Mouse (Mus musculus) regulatory T cell (primary cell): ENCODE measurements around the gene Mzt1.
"Not testable (repeated sequence)": the region's sequence is repeated elsewhere in the genome, so short reads cannot be mapped to it uniquely, and the experiment has no call there.

Source experiments
- in situ Hi-C: fragments of 300-600 bp; cut with MboI, MseI; formaldehyde crosslinking; loops from one replicate; pipeline ENCODE4 v1.15.1; 2025; ENCODE audit warnings: high pct_unique_total_duplicates

The Mzt1 gene

GRCm38 (mm10) chr14:99046031-99046781 is at the start of gene Mzt1, which contains the start of gene Bora:
Gene Mzt1, minus strand, starts transcription at chr14:99046134.
Gene Bora, plus strand, starts transcription at chr14:99046222.
- in situ Hi-C loops: loop anchor here (10.0 kb wide), 1 partner anchor 49 kb away; the partner anchor contains the start of genes Dis3 and Pibf1

- in situ Hi-C loops: no loop called here
Measured at GRCm38 (mm10) chr14:99088947-99089346, 43.0 kb upstream of the Mzt1 start.

DNA sequence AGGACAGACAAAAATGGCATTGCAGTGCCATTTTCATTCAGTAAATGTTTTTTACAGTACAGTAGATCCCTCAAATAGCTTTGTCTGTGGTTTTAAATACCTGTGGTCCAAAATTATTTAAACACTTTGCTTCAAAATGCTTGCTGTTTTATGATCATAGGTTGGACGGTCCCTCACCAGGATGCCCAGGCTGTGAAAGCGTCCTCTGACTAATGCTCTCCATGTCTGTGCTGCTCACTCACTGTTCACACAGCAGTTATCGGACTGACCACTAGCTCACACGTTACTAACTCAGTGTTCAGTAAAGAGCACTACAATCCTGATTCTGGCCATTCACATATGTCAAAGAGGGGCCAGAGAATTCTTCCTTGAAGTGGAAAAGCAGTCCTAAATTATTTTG is 25.2 kb upstream of the Mzt1 start:
- in situ Hi-C loops: no loop called here

GRCm38 (mm10) chr14:99063091-99063490 is 17.2 kb upstream of the Mzt1 start:
- in situ Hi-C loops: no loop called here

DNA sequence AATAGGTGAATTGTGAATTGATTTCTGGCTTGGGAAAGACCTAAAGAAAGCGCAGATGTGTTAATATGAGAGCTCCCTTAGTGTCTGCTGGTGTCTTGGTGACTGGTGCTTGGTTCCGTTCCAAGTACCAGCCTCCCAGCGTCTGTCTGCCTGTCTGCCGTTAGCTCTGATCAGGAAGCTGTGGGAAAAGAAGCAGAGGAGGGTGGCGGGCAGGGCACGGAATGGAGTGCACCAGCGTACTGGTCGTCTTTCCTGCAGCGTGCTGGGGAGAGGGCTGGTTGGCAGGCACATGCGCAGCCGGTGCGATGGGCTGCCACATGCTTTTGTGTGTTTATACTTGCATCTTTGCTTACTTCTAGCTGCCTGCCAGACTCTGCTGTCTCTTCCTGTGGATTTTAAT is 14.7 kb upstream of the Mzt1 start:
- in situ Hi-C loops: no loop called here

GRCm38 (mm10) chr14:99058959-99059586 is 13.1 kb upstream of the Mzt1 start:
- in situ Hi-C loops: no loop called here

- in situ Hi-C loops: loop anchor here (10.0 kb wide), 1 partner anchor 48 kb away; the partner anchor contains the start of genes Dis3 and Pibf1
Measured at GRCm38 (mm10) chr14:99046782-99047181, 848 bp upstream of the Mzt1 start.

DNA sequence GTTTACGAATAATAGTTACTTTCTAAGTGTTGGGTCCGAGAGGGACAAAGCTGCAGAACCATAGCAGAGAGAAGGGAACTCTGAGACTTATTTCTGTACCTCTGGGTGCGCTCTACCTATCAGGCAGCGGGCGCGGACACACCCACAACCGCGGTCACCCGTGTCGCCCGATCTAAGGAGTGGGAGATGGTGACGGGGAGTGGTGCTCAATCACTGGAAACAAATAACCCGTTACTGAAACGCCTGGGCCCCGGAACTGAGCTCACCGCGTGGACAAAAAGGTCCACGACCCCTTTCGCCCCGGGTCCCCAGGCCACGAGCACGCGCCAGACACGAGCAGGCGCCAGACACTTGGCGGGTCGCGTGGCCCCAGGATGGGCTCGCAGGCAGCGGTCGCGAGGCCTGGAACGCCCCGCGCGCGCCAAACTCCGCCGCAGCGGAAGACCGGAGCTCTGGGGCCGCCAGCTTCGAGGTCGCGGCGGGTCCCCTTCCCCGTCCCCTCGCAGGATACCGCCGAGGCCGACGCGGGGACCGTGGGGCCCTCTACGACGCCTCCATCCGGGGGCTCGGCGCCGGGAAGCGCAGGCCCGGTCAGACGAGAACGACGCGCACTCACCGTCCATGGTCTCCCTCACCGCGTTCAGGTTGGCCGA is 430 bp downstream of the Mzt1 start:
- in situ Hi-C loops: loop anchor here (10.0 kb wide), 1 partner anchor 49 kb away; the partner anchor contains the start of genes Dis3 and Pibf1

GRCm38 (mm10) chr14:99044718-99045117 is 1.2 kb downstream of the Mzt1 start:
- in situ Hi-C loops: loop anchor here (10.0 kb wide), 1 partner anchor 50 kb away; the partner anchor contains the start of genes Dis3 and Pibf1

DNA sequence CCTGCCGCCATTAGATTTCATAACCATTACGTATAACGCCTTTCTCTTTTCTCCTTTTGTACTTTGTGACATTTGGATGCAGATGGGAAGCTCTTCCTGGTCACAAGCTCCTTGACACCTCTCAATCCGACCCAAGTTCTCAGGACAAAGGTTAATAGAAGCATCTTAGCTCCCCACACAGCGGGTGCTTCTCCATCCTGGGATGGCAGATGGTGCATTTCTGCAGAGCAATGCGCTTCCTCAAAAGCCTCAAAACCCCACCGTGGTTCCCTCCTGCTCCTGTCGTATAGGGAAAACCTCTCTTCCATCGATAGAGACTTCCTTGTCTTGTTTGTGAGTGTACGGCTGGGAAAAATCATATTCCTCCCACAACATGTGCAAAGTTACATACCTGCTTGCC is 1.8 kb downstream of the Mzt1 start:
- in situ Hi-C loops: loop anchor here (10.0 kb wide), 1 partner anchor 51 kb away; the partner anchor contains the start of genes Dis3 and Pibf1

DNA sequence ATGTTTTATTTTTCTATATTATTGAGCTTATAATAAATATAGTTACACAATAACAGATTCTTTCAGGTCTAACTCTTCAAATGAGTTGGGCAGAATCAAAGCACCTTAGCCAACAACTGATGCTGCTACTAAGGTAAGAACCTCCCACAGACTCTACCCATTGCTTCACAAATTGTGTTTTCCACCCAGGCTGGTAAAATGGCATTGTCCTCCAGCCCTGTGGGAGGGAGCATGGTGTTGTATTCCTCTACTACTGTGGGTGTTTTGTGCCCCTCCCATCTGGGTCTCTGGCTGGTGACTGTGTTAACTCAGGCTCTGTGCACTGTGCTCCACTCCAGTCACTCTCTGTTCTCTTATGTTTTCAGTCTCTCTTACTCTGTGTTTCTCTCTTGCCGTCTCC is 2.4 kb downstream of the Mzt1 start:
- in situ Hi-C loops: loop anchor here (10.0 kb wide), 1 partner anchor 51 kb away; the partner anchor contains the start of genes Dis3 and Pibf1

DNA sequence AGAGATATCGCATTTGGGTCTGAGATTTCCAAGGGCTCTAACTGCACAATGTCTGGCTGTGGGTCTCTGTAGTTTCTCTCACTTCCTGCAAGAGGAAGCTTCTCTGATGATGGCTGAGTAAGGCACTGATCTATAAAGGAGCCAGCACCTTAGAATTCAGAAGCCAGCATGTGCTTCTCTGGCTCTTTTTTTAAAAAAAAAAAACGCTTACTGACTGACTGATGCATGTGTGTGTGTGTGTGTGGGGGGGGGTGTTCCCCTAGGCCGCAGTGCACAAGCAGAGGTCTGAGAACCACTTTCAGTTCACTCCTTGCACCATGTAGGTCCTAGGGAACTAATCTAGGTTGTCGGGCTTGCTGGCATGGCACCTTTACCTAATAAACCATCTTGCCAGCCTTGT is 4.5 kb downstream of the Mzt1 start:
- in situ Hi-C loops: loop anchor here (10.0 kb wide), 1 partner anchor 53 kb away; the partner anchor contains the start of genes Dis3 and Pibf1

GRCm38 (mm10) chr14:99039308-99039707 is 6.6 kb downstream of the Mzt1 start:
- in situ Hi-C loops: not testable (repeated sequence)

GRCm38 (mm10) chr14:99037703-99038102 is 8.2 kb downstream of the Mzt1 start:
- in situ Hi-C loops: no loop called here

- in situ Hi-C loops: no loop called here
Measured at GRCm38 (mm10) chr14:99036039-99036438, 9.9 kb downstream of the Mzt1 start.

GRCm38 (mm10) chr14:99034851-99035250 is 11.1 kb downstream of the Mzt1 start:
- in situ Hi-C loops: not testable (repeated sequence)

GRCm38 (mm10) chr14:99032596-99032995 is 13.3 kb downstream of the Mzt1 start:
- in situ Hi-C loops: no loop called here

GRCm38 (mm10) chr14:99031337-99031873 is 14.5 kb downstream of the Mzt1 start:
- in situ Hi-C loops: no loop called here

DNA sequence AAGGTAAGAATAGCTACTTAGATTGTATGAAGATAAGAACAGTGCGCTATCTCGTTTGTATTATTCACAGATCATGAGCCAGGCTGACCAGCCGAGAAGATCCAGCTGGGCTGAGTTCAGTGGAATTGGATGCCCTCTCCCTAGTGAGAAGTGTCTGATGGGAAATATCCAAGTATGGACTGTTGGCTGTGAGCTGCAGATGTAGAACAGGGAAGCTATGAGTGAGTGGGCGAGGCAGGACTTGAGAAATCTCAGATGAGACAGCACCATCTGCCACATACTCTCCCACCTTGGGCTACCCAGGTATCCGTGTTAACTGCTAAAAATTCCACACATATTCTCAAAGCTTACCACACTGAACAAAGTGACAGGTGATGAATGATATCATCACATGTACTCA is 15.9 kb downstream of the Mzt1 start:
- in situ Hi-C loops: no loop called here

GRCm38 (mm10) chr14:99022346-99023086 is 23.4 kb downstream of the Mzt1 start:
- in situ Hi-C loops: no loop called here
